Mouse (Mus musculus): ENCODE measurements around the gene Ppp1r15a.

Ppp1r15a gene

GRCm38 (mm10) chr7:45525809-45526473 is at the start of gene Ppp1r15a, which contains the start of gene Plekha4:
TSS of gene Ppp1r15a (minus strand) at chr7:45526268.
TSS of gene Plekha4 (plus strand) at chr7:45526330.
- peak; percentile 94 to 96 for DNase-seq

- peak; percentile 80 to 85 for DNase-seq
Measured at GRCm38 (mm10) chr7:45574472-45575379, 48.7 kb upstream of the Ppp1r15a start.

- peak; percentile 50 to 53 for DNase-seq
Measured at GRCm38 (mm10) chr7:45573954-45574353, 47.9 kb upstream of the Ppp1r15a start.

GRCm38 (mm10) chr7:45571966-45572365 is 45.9 kb upstream of the Ppp1r15a start:
- no peak for DNase-seq

- DNase-seq: peak; percentile 66 to 70
Measured at GRCm38 (mm10) chr7:45570103-45570741, 44.2 kb upstream of the Ppp1r15a start, which contains the start of gene Bcat2. TSS of gene Bcat2 (plus strand) at chr7:45570153.

- no peak for DNase-seq
Measured at GRCm38 (mm10) chr7:45568601-45569473, 42.8 kb upstream of the Ppp1r15a start.

GRCm38 (mm10) chr7:45567780-45568516 is 41.9 kb upstream of the Ppp1r15a start:
- peak; percentile 95 to 97 for DNase-seq

GRCm38 (mm10) chr7:45567112-45567779 is 41.2 kb upstream of the Ppp1r15a start:
- no peak for DNase-seq

- DNase-seq: no peak
Measured at GRCm38 (mm10) chr7:45565446-45565845, 39.4 kb upstream of the Ppp1r15a start.

GRCm38 (mm10) chr7:45564811-45565210 is 38.7 kb upstream of the Ppp1r15a start:
- DNase-seq: no peak

- no peak for DNase-seq
Measured at GRCm38 (mm10) chr7:45561624-45562520, 35.8 kb upstream of the Ppp1r15a start.

GRCm38 (mm10) chr7:45560843-45561623 is 35.0 kb upstream of the Ppp1r15a start:
- peak; percentile 69 to 87 for DNase-seq

- no peak for DNase-seq
Measured at GRCm38 (mm10) chr7:45560241-45560640, 34.2 kb upstream of the Ppp1r15a start.

- no peak for DNase-seq
Measured at GRCm38 (mm10) chr7:45558907-45559306, 32.8 kb upstream of the Ppp1r15a start.

- peak; percentile 78 to 86 for DNase-seq
Measured at GRCm38 (mm10) chr7:45555787-45556186, 29.7 kb upstream of the Ppp1r15a start.

- DNase-seq: no peak
Measured at GRCm38 (mm10) chr7:45554744-45555143, 28.7 kb upstream of the Ppp1r15a start, which contains the start of gene Hsd17b14. TSS of gene Hsd17b14 (plus strand) at chr7:45554893.

- no peak for DNase-seq
Measured at GRCm38 (mm10) chr7:45553990-45554389, 27.9 kb upstream of the Ppp1r15a start.

- DNase-seq: no peak
Measured at GRCm38 (mm10) chr7:45553519-45553918, 27.5 kb upstream of the Ppp1r15a start.

GRCm38 (mm10) chr7:45551512-45551883 is 25.4 kb upstream of the Ppp1r15a start:
- DNase-seq: no peak
